Mouse (Mus musculus): ENCODE data around the gene Zp1.

DNA sequence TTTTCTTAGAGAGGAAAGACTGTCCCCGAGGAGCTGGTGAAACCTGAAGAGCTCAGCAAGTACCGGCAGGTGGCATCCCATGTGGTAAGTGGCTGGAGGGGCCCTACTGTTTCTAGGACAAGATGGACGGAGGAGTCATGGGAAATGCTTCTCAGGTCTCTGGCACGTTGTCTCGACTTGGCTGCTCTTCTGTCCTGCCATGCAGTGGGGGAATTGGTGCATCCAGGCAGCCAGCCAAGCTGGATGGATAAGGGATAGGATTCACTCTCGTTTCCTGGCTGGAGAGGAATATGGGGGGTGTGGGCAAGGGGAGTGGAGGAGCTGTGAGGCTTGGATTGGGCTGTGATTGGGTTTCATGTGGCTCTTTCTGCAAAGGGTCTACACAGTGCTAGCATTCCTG is 20.1 kb downstream of the Zp1 start:
- TF ChIP-seq GATA1 (IDR thresholded peaks at IDR 0.05; ENCODE audit: borderline replicate concordance, low read length) (no peak), FLI1 (IDR thresholded peaks at IDR 0.05; ENCODE audit: low read length) (no peak)

Measured in megakaryocyte, embryonic 14.5 days (primary cell).